Mouse (Mus musculus) cerebellum, postnatal 25 days (tissue): Measurements from ENCODE around the gene Ankrd7.
A peak's percentile ranks its signal among the peaks of the same experiment; 100 is the strongest.
"Not testable (repeated sequence)": the region's sequence is repeated elsewhere in the genome, so short reads cannot be mapped to it uniquely, and the experiment has no call there.

Experiments
- DNase-seq, 2 experiments: peaks; one replicate each; pipeline ENCODE4 v3.0.0; 2021; ENCODE audit warnings: mixed read lengths in 2 of 2

The Ankrd7 gene

GRCm38 (mm10) chr6:18866018-18866417 is at the start of gene Ankrd7:
Ankrd7 (plus strand) TSS chr6:18866318.
- no peak for DNase-seq

DNA sequence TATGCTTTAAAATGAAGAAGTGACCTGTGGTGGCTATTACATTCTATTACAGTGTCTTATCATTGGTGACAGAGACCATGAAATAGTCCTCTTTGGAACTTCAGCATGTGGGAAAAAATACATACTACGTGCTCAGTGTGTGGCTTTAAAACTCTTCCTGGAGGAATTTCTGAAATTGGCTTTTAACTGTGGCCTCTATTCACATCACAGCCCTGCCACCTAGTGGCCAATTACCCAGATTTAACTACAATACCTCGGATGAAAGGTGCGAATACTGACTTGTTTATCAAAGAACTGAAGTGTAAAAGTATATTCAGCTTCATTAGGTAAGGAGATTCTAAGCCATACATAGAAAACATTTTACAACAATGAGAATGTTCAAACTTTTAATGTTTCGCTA is 46.8 kb upstream of the Ankrd7 start:
- peak; percentile 42 to 79 for DNase-seq

- no peak for DNase-seq
Observed at GRCm38 (mm10) chr6:18820246-18820645, 45.9 kb upstream of the Ankrd7 start.

- DNase-seq = no peak
Observed at GRCm38 (mm10) chr6:18822812-18823211, 43.3 kb upstream of the Ankrd7 start.

GRCm38 (mm10) chr6:18832958-18833357 is 33.2 kb upstream of the Ankrd7 start:
- DNase-seq = no peak

- DNase-seq = not testable (repeated sequence)
Observed at GRCm38 (mm10) chr6:18844529-18844928, 21.6 kb upstream of the Ankrd7 start.

DNA sequence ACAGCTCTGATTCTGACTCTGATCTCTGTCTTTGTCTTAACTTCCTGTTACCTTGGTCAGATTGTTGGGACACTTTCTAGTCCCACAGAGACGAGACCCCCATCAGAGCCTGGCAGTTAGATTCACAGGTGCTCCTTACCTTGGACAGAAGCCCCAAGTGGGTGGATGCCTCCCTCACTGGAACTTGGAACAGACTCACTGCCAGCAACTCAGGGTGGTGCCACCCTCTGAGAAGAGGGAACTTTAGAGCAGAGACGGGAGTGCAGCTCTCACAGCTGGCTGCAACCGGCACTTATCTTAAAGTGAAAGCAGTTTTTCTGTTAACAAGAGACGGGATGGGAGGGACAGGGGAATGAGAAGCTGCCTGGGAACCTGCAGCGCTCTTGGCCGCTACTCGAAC is 20.5 kb upstream of the Ankrd7 start:
- DNase-seq = not testable (repeated sequence)

- DNase-seq = peak; percentile 95 to 96
Observed at GRCm38 (mm10) chr6:18848051-18848701, 17.9 kb upstream of the Ankrd7 start, which contains the start of gene Lsm8. Lsm8 (plus strand) TSS chr6:18848579.

- no peak for DNase-seq
Observed at GRCm38 (mm10) chr6:18848702-18849061, 17.4 kb upstream of the Ankrd7 start.

DNA sequence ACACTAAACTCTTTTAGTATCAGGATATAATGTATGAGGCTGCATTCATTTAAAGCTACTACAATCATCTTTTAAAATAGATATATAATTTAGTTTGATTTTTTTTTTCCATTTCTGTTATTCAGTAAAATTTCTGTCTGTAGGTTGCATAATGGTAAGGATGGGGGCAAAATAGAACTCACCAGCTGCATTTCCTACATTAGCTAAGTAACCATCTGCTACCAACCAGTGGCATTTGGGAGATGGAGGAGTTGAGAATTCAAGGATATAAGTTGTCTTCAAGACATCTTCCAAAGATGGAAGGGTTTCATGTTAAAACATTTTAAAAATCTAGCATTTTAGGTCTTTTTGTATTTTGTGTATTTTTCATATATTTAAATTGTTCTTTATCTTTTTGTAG is 10.8 kb upstream of the Ankrd7 start:
- DNase-seq = no peak

- no peak for DNase-seq
Observed at GRCm38 (mm10) chr6:18856487-18857078, 9.5 kb upstream of the Ankrd7 start.

GRCm38 (mm10) chr6:18889030-18889429 is 22.9 kb downstream of the Ankrd7 start:
- no peak for DNase-seq

GRCm38 (mm10) chr6:18894142-18894541 is 28.0 kb downstream of the Ankrd7 start:
- DNase-seq = no peak

GRCm38 (mm10) chr6:18907173-18907572 is 41.1 kb downstream of the Ankrd7 start:
- DNase-seq = no peak

DNA sequence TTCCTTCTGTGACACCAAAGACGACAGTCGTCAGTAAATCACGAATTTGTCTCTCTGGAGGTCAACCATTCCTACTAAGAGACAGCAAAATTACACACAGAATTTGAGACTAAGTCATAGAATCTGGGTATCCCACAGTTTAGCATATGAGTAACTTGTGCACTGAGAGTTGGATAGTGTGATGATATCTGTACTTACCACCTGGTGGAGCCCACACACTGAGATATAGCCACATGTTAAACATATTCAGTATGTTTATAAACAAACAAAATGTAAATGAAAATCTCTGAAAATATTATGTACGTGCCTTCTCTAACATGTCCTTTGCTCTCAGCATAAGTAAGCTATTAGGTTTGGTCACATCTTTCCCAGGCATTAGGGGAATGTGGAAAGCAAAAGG is 47.1 kb downstream of the Ankrd7 start:
- peak in 1 of 2 experiments; percentile 33 for DNase-seq

GRCm38 (mm10) chr6:18916021-18916420 is 49.9 kb downstream of the Ankrd7 start:
- no peak for DNase-seq

DNA sequence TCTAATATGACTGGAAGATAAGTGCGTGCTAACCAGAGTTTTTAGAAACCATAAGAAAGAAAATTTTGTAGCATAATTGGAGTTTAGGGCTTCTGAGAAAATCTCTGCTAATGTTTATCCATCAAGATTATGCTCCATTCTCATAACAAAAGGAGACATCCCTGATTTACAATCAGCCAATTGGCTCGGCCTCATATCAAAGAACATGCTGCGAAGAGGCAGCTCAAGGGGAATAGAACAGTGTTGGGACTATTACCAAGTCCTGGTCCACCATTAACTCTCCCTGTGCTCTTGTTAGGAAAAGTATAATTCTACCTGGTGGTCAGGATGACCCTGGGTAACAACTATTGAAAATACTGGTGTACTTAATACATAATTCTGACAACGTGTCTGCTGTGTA is 50.4 kb downstream of the Ankrd7 start:
- DNase-seq = no peak
